Mouse (Mus musculus): ENCODE data around the gene Csf2ra. TPM values are rescaled to one million over a fixed set of nuclear protein-coding genes. Genes with fewer than 3 reads are reported as not detected.
"Not testable (repeated sequence)": the region's sequence is repeated elsewhere in the genome, so short reads cannot be mapped to it uniquely, and the experiment has no call there.

Csf2ra gene
- polyA plus RNA-seq, 1 experiment, result 0.13 TPM

DNA sequence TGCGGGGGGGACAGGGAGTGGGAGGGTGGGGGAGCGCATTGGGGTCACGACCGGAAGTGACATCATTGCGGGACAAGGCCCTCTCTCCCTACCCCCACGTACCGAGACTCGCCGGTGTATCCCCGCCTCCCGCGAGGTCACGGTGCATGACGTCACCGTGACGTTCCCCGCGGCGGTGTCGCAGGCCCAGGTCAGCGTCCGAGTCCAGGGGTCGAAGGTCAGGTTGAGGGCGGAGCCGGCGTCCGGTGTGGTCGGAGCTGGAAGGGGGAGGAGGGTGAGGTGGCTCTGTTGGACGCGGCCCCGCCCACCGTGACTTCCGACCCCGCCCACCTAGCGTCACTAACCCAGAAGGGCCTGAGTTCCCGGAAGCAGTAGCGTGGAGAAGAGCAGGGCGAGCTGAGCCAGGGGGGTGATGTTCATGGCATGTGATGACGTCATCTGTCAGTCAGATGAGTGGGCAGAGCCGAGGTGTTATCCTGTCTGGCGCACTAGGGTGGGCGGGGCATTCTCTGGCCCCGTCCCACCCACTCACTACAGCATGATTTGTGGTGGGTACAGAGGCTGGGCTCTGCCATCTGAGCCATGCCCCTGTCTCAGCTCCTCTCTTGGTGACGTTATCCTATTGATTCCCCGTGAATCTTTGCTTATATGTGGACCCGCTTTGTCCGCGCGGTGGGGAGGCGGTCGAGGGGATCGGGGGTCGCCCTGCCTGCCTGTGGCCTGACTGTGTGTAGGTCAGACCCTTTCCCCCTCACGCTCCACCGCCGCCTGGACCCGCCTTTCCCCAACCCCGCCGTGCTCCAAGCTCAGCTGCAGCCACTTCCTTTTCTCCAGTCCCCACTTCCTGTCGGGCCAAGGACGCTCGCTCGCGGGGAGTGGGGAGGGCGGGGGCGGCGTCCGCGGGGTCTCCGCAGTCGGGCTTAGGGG is 1.0 kb downstream of the Csf2ra start:
- Histone ChIP-seq H3K4me3 (ENCODE audit: insufficient read depth, poor library complexity, severe bottlenecking) (no peak overlapping the region), H3ac (ENCODE audit: control insufficient read depth, insufficient read length, low read depth) (no peak overlapping the region), H3K79me3 (ENCODE audit: low read depth) (no peaks in the 10 kb centered on the region), H3K27me3 (ENCODE audit: control insufficient read depth, insufficient read depth, insufficient read length) (no peaks in the 10 kb centered on the region), H3K79me2 (ENCODE audit: control insufficient read depth, insufficient read depth) (no peaks in the 10 kb centered on the region), H3K36me3 (ENCODE audit: control insufficient read depth, insufficient read depth) (no peaks in the 10 kb centered on the region)
- no peak for TF ChIP-seq USF1 (IDR thresholded peaks at IDR 0.05; ENCODE audit: low read depth)
- TF ChIP-seq CEBPB (IDR thresholded peaks at IDR 0.05; ENCODE audit: low read depth), result no peak
- no peak for TF ChIP-seq FOSL1 (IDR thresholded peaks at IDR 0.05; ENCODE audit: insufficient read depth, low read length, poor library complexity, severe bottlenecking)
- no peak for TF ChIP-seq CTCF (IDR thresholded peaks at IDR 0.05; ENCODE audit: control insufficient read depth, insufficient read depth, insufficient read length)
- TF ChIP-seq MAX (IDR thresholded peaks at IDR 0.05), result no peak
- no peak for TF ChIP-seq MYOG (IDR thresholded peaks at IDR 0.05; ENCODE audit: control insufficient read depth, extremely low read depth, insufficient read length)
- TF ChIP-seq MYOD1 (IDR thresholded peaks at IDR 0.05; ENCODE audit: control insufficient read depth, insufficient read length, low read depth), result no peak

DNA sequence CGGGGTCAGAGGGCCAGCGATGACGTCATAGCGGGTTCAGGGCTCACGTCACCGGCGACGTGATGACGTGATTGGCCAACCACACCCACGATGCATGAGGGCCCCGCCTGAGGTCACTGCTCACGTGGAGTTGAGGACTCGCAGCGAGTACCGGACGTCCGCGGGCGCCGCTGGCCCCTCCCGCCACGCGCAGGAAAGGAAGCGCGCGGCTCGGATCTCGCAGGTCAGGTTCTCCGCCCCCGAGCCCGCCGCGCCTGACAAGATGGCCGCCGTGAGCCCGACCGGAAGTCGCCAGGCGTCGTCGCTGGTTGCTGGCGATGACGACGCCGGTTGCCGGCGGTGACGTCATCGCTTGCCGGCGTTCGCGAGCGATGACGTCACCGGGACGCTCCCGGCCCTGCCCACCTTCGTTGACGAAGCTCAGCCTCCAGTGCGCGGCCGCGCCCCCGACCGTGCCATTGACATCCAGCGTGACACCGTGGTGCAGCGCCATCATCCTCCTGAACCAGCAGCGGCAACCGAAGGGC is 1.8 kb downstream of the Csf2ra start:
- no peak overlapping the region for H3ac ChIP-seq (ENCODE audit: control insufficient read depth, insufficient read length, low read depth)
- no peaks in the 10 kb centered on the region for H3K79me2 ChIP-seq (ENCODE audit: control insufficient read depth, insufficient read depth)
- H3K4me3 ChIP-seq (ENCODE audit: insufficient read depth, poor library complexity, severe bottlenecking), result no peak overlapping the region
- TF ChIP-seq CEBPB (IDR thresholded peaks at IDR 0.05; ENCODE audit: low read depth), result no peak
- no peak for TF ChIP-seq USF1 (IDR thresholded peaks at IDR 0.05; ENCODE audit: low read depth)
- no peak for TF ChIP-seq MYOG (IDR thresholded peaks at IDR 0.05; ENCODE audit: control insufficient read depth, extremely low read depth, insufficient read length)
- H3K36me3 ChIP-seq (ENCODE audit: control insufficient read depth, insufficient read depth), result no peaks in the 10 kb centered on the region
- no peaks in the 10 kb centered on the region for H3K79me3 ChIP-seq (ENCODE audit: low read depth)
- H3K27me3 ChIP-seq (ENCODE audit: control insufficient read depth, insufficient read depth, insufficient read length), result no peaks in the 10 kb centered on the region

DNA sequence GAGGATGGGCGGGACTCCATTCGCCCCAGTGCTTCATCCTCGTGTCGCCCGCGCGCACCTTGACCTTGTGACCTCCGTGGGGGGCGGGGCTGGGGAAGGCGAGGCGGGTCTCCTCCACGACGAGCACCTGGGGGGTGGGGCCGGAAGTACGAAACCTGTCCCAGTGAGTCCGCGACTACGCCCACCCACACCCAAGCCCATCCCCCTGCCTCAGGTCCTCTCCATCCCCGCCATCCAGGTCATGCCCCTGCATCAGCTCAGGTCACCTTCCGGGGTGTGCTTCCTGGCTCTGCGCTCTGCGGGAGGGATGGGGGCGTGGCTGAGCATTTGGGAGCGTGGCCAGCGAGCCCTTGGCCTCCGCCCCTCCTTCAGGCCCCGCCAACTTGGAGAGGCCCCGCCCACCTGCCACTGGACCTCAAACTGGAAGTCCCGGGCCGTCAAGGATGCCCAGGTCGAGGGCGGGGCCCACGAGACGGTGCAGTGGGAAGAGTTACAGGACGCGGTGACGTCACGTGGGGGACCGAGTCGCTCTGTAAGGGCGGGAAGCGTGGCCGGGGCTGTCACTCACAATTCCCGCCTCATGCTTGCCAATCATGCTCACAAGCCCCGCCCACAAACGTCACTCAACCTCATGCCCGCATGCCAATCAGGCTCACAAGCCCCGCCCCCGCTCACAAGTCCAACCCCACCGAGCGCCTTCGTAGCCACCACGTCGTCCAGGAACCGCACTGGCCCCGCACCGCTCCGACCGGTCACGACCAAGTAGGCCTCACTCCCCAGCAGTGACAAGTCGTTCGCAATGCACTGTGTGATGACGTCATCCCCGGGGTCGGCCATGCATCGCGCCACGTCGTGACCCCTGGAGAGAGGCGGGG is 2.5 kb downstream of the Csf2ra start:
- Histone ChIP-seq H3K27me3 (ENCODE audit: control insufficient read depth, insufficient read depth, insufficient read length) (no peaks in the 10 kb centered on the region), H3K79me2 (ENCODE audit: control insufficient read depth, insufficient read depth) (no peaks in the 10 kb centered on the region), H3K4me3 (ENCODE audit: insufficient read depth, poor library complexity, severe bottlenecking) (no peak overlapping the region), H3K79me3 (ENCODE audit: low read depth) (no peaks in the 10 kb centered on the region), H3K36me3 (ENCODE audit: control insufficient read depth, insufficient read depth) (no peaks in the 10 kb centered on the region), H3ac (ENCODE audit: control insufficient read depth, insufficient read length, low read depth) (no peak overlapping the region)
- TF ChIP-seq CEBPB (IDR thresholded peaks at IDR 0.05; ENCODE audit: low read depth) (no peak), USF1 (IDR thresholded peaks at IDR 0.05; ENCODE audit: low read depth) (no peak), MYOG (IDR thresholded peaks at IDR 0.05; ENCODE audit: control insufficient read depth, extremely low read depth, insufficient read length) (no peak), FOSL1 (IDR thresholded peaks at IDR 0.05; ENCODE audit: insufficient read depth, low read length, poor library complexity, severe bottlenecking) (no peak), MAX (IDR thresholded peaks at IDR 0.05) (no peak), CTCF (IDR thresholded peaks at IDR 0.05; ENCODE audit: control insufficient read depth, insufficient read depth, insufficient read length) (no peak), MYOD1 (IDR thresholded peaks at IDR 0.05; ENCODE audit: control insufficient read depth, insufficient read length, low read depth) (no peak)

- Histone ChIP-seq H3K4me3 (ENCODE audit: insufficient read depth, poor library complexity, severe bottlenecking) (no peak overlapping the region), H3K79me3 (ENCODE audit: low read depth) (no peaks in the 10 kb centered on the region), H3K79me2 (ENCODE audit: control insufficient read depth, insufficient read depth) (no peaks in the 10 kb centered on the region), H3ac (ENCODE audit: control insufficient read depth, insufficient read length, low read depth) (no peak overlapping the region), H3K36me3 (ENCODE audit: control insufficient read depth, insufficient read depth) (no peaks in the 10 kb centered on the region), H3K27me3 (ENCODE audit: control insufficient read depth, insufficient read depth, insufficient read length) (no peaks in the 10 kb centered on the region)
- TF ChIP-seq FOSL1 (IDR thresholded peaks at IDR 0.05; ENCODE audit: insufficient read depth, low read length, poor library complexity, severe bottlenecking), result no peak
- TF ChIP-seq CTCF (IDR thresholded peaks at IDR 0.05; ENCODE audit: control insufficient read depth, insufficient read depth, insufficient read length), result no peak
- no peak for TF ChIP-seq MAX (IDR thresholded peaks at IDR 0.05)
Measured at GRCm38 (mm10) chr19:61224678-61225525, 3.3 kb downstream of the Csf2ra start.

- TF ChIP-seq MYOG (IDR thresholded peaks at IDR 0.05; ENCODE audit: control insufficient read depth, extremely low read depth, insufficient read length) (no peak), CEBPB (IDR thresholded peaks at IDR 0.05; ENCODE audit: low read depth) (no peak), FOSL1 (IDR thresholded peaks at IDR 0.05; ENCODE audit: insufficient read depth, low read length, poor library complexity, severe bottlenecking) (no peak)
- Histone ChIP-seq H3ac (ENCODE audit: control insufficient read depth, insufficient read length, low read depth) (no peak overlapping the region), H3K36me3 (ENCODE audit: control insufficient read depth, insufficient read depth) (no peaks in the 10 kb centered on the region), H3K27me3 (ENCODE audit: control insufficient read depth, insufficient read depth, insufficient read length) (no peaks in the 10 kb centered on the region), H3K79me2 (ENCODE audit: control insufficient read depth, insufficient read depth) (no peaks in the 10 kb centered on the region), H3K4me3 (ENCODE audit: insufficient read depth, poor library complexity, severe bottlenecking) (no peak overlapping the region), H3K79me3 (ENCODE audit: low read depth) (no peaks in the 10 kb centered on the region)
Measured at GRCm38 (mm10) chr19:61223706-61224328, 4.4 kb downstream of the Csf2ra start.

GRCm38 (mm10) chr19:61207506-61207905 is 20.7 kb downstream of the Csf2ra start:
- not testable (repeated sequence) for H3K27me3 ChIP-seq (ENCODE audit: control insufficient read depth, insufficient read depth, insufficient read length); H3K36me3 ChIP-seq (ENCODE audit: control insufficient read depth, insufficient read depth); H3K79me2 ChIP-seq (ENCODE audit: control insufficient read depth, insufficient read depth); H3ac ChIP-seq (ENCODE audit: control insufficient read depth, insufficient read length, low read depth); H3K79me3 ChIP-seq (ENCODE audit: low read depth); H3K4me3 ChIP-seq (ENCODE audit: insufficient read depth, poor library complexity, severe bottlenecking)

Data from C2C12 (cell line).